Mouse (Mus musculus): ENCODE results near the gene Tbc1d8.

GRCm38 (mm10) chr1:39476341-39476740, 2.2 kb downstream of the Tbc1d8 start:
- TF ChIP-seq CTCF (IDR thresholded peaks at IDR 0.05; ENCODE audit: borderline replicate concordance, insufficient read depth, low read length) (no peak), POLR2A (IDR thresholded peaks at IDR 0.05; ENCODE audit: low read depth, low read length) (no peak)

Measured in embryonic fibroblast, embryonic 13.5 days (primary cell).